Mouse (Mus musculus) thymus, postnatal 10 days (tissue): ENCODE results near the gene Elavl2.

Experiments used
- DNase-seq, 2 experiments: peaks; one replicate each; pipeline ENCODE4 v3.0.0; 2021; ENCODE audit warnings: low spot score in 2 of 2

The Elavl2 gene

DNA sequence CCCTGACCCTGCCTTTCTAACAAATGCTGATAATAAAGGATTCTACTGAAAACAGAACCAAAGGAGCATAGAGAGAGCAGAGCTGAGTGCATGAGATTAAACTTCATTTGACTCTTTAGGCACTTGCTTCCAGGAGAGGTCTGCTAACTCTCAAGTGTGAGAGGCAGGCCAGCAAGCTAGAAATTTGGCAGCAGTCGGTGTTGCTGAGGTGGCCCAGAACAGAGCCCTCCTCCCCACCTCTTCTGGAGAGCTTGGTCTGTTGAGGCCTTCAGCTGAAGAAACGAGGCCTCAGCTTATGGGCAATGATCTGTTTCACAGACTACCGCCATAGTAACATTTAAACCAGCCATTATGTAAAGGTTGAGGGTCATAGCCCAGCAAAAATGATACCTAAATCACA is 186.7 kb downstream of the Elavl2 start:
- DNase-seq = no peak

DNA sequence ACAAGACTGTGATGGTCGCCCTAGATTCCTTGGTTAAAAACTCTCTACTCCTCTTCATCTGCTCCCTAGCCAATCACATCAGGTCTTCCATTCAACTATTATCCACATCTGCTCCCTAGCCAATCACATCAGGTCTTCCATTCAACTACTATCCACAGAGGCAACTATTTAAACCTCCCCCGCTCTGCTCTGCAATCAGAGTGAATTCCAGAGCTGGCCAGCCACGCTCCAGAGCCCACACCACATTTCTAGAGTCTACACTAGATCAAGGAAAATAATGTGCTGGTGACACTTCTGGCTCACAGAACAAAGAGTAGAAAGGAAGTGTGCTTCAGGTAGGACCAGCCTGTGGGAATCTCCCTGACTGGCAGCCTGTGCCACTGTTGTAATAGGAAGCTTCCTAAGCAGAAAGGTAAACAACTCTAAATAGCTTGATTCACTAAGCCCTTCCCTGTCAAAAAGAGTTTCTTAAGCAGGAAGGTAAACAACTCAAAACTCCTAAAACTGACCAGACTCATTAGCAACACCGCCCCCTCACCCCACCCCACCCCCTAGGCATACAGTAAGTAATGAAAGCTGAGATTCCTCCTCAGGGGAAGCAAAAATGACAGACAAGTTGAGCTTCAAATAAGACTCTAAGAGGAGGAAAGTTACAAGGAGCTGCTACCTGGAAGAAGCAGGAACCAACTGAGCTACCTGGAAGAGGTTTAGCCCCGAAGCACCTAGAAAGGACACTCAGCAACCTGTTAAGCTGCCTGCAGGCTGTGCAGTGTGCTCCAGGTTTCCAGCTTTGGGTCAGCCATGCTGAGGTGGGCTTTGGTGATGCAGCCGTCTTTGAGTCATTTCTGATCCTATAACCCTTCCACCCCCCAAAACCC is 191.9 kb downstream of the Elavl2 start:
- DNase-seq = no peak
